Mouse (Mus musculus): ENCODE measurements around the gene Adar.

GRCm38 (mm10) chr3:89672573-89673317, 42.1 kb upstream of the Adar start:
- no peak for TF ChIP-seq POLR2A (IDR thresholded peaks at IDR 0.05; ENCODE audit: borderline replicate concordance, control insufficient read depth, low read depth, low read length)
- no peak for TF ChIP-seq CTCF (IDR thresholded peaks at IDR 0.05; ENCODE audit: control insufficient read depth, insufficient read depth, low read length)
